Mouse (Mus musculus) right cerebral cortex, adult 18-20 months (tissue): ENCODE data around the gene Tmigd3.

Experiments
- DNase-seq: peaks from one replicate; pipeline ENCODE4 v3.0.0; 2022; ENCODE audit warnings: mixed read lengths

Tmigd3 gene

GRCm38 (mm10) chr3:105870558-105870957 lies at the start of gene Tmigd3, which contains the start of gene Adora3:
Tmigd3 (plus strand) TSS chr3:105870903.
Adora3 (plus strand) TSS chr3:105870858.
- no peak for DNase-seq

GRCm38 (mm10) chr3:105821504-105821903 lies 49.2 kb upstream of the Tmigd3 start:
- DNase-seq, result no peak

- no peak for DNase-seq
Measured at GRCm38 (mm10) chr3:105823609-105824008, 47.1 kb upstream of the Tmigd3 start.

- no peak for DNase-seq
Measured at GRCm38 (mm10) chr3:105824103-105824502, 46.6 kb upstream of the Tmigd3 start.

GRCm38 (mm10) chr3:105824704-105825103 lies 46.0 kb upstream of the Tmigd3 start:
- no peak for DNase-seq

- no peak for DNase-seq
Measured at GRCm38 (mm10) chr3:105825501-105826161, 45.1 kb upstream of the Tmigd3 start.

GRCm38 (mm10) chr3:105831584-105831983 lies 39.1 kb upstream of the Tmigd3 start:
- DNase-seq, result no peak

- no peak for DNase-seq
Measured at GRCm38 (mm10) chr3:105835875-105836274, 34.8 kb upstream of the Tmigd3 start.

GRCm38 (mm10) chr3:105836883-105837282 lies 33.8 kb upstream of the Tmigd3 start:
- no peak for DNase-seq

GRCm38 (mm10) chr3:105838655-105839054 lies 32.0 kb upstream of the Tmigd3 start:
- DNase-seq, result no peak

- no peak for DNase-seq
Measured at GRCm38 (mm10) chr3:105839836-105840235, 30.9 kb upstream of the Tmigd3 start.

- no peak for DNase-seq
Measured at GRCm38 (mm10) chr3:105846294-105847069, 24.2 kb upstream of the Tmigd3 start.

GRCm38 (mm10) chr3:105853781-105854180 lies 16.9 kb upstream of the Tmigd3 start:
- DNase-seq, result no peak

- DNase-seq, result peak; percentile 17
Measured at GRCm38 (mm10) chr3:105854786-105855185, 15.9 kb upstream of the Tmigd3 start.

- DNase-seq, result no peak
Measured at GRCm38 (mm10) chr3:105857513-105857912, 13.2 kb upstream of the Tmigd3 start.

GRCm38 (mm10) chr3:105861747-105862366 lies 8.8 kb upstream of the Tmigd3 start:
- no peak for DNase-seq

- DNase-seq, result no peak
Measured at GRCm38 (mm10) chr3:105864123-105864522, 6.6 kb upstream of the Tmigd3 start.

- peak; percentile 25 for DNase-seq
Measured at GRCm38 (mm10) chr3:105865122-105865521, 5.6 kb upstream of the Tmigd3 start.

GRCm38 (mm10) chr3:105868135-105868534 lies 2.6 kb upstream of the Tmigd3 start:
- DNase-seq, result no peak

GRCm38 (mm10) chr3:105872034-105872433 lies 1.3 kb downstream of the Tmigd3 start:
- DNase-seq, result peak; percentile 33

GRCm38 (mm10) chr3:105872579-105872978 lies 1.9 kb downstream of the Tmigd3 start:
- DNase-seq, result no peak

- no peak for DNase-seq
Measured at GRCm38 (mm10) chr3:105873451-105874445, 3.0 kb downstream of the Tmigd3 start.
